Mouse (Mus musculus) CH12.LX (cell line): ENCODE measurements around the gene Isyna1.

ENCODE experiments used
- BHLHE40 ChIP-seq: IDR thresholded peaks from 2 replicates; pipeline ENCODE4 v1.6.1; 2011; ENCODE audit warnings: mild to moderate bottlenecking, low read depth, low read length, improper control_type of control experiment
- CTCF ChIP-seq, 2 experiments: IDR thresholded peaks in 1 of 2; conservative IDR thresholded peaks in 1 of 2; 2 replicates each; pipeline ENCODE4 v1.5.1; 2011 to 2012; ENCODE audit warnings: low read depth in 2 of 2, low read length in 2 of 2, improper control_type of control experiment in 1 of 2, inconsistent platforms in 1 of 2, mild to moderate bottlenecking in 1 of 2, moderate library complexity in 1 of 2
- EP300 ChIP-seq: IDR thresholded peaks from 2 replicates; pipeline ENCODE4 v1.6.1; 2011; ENCODE audit warnings: low read length, improper control_type of control experiment
- MAFK ChIP-seq: IDR thresholded peaks from 2 replicates; pipeline ENCODE4 v1.6.1; 2011; ENCODE audit warnings: low read length, improper control_type of control experiment; ENCODE audit not compliant: insufficient replicate concordance
- MXI1 ChIP-seq: IDR thresholded peaks from 2 replicates; pipeline ENCODE4 v1.6.1; 2011; ENCODE audit warnings: mild to moderate bottlenecking, low read depth, low read length, improper control_type of control experiment
- MYC ChIP-seq: IDR thresholded peaks from 2 replicates; pipeline ENCODE4 v1.6.1; 2011; ENCODE audit warnings: low read depth, mild to moderate bottlenecking, improper control_type of control experiment, low read length
- POLR2A ChIP-seq: IDR thresholded peaks from 2 replicates; pipeline ENCODE4 v1.6.1; 2011; ENCODE audit warnings: low read depth, mild to moderate bottlenecking, improper control_type of control experiment, low read length
- RCOR1 ChIP-seq: conservative IDR thresholded peaks from 2 replicates; pipeline ENCODE4 v1.6.1; 2012; ENCODE audit warnings: low read depth, mild to moderate bottlenecking, inconsistent platforms, low read length, improper control_type of control experiment
- TBP ChIP-seq: conservative IDR thresholded peaks from 2 replicates; pipeline ENCODE4 v1.6.1; 2011; ENCODE audit warnings: low read depth, low read length, improper control_type of control experiment
- TCF12 ChIP-seq: IDR thresholded peaks from 2 replicates; pipeline ENCODE4 v1.6.1; 2014; ENCODE audit warnings: low read depth, mild to moderate bottlenecking, inconsistent platforms, low read length, improper control_type of control experiment
- ZNF384 ChIP-seq: IDR thresholded peaks from 2 replicates; pipeline ENCODE4 v1.6.1; 2012; ENCODE audit warnings: low read depth, low read length, improper control_type of control experiment, inconsistent platforms

GRCm38 (mm10) chr8:70635527-70635926 is 41.4 kb downstream of the Isyna1 start:
- TF ChIP-seq MYC = peak; percentile 74
- TF ChIP-seq MXI1 = peak; percentile 63; the same call in 1 of the 2 replicates
- TF ChIP-seq TBP = no peak; the same call in 1 of the 2 replicates
- TF ChIP-seq BHLHE40 = peak; percentile 93
- TF ChIP-seq POLR2A = peak; percentile 73
- peak; percentile 88 for TF ChIP-seq EP300
- TF ChIP-seq MAFK = peak; percentile 99
- TF ChIP-seq TCF12 = peak; percentile 88
- no peak for TF ChIP-seq CTCF (conservative IDR thresholded peaks at IDR 0.05 in 1 of 2, IDR thresholded peaks at IDR 0.05 in 1 of 2; ENCODE audit: low read depth in 2 of 2, low read length in 2 of 2)
- TF ChIP-seq RCOR1 = no peak; the same call in 1 of the 2 replicates
- TF ChIP-seq ZNF384 = peak; percentile 35; the same call in 1 of the 2 replicates
